Mouse (Mus musculus) retina, postnatal 7 days (tissue): ENCODE results near the gene Mllt1.

Experiments used
- DNase-seq: peaks from one replicate; pipeline ENCODE4 v3.0.0-alpha.2; 2012; ENCODE audit warnings: low read depth, low spot score

The Mllt1 gene

GRCm38 (mm10) chr17:56883612-56884011 is 51.6 kb downstream of the Mllt1 start:
- no peak for DNase-seq

DNA sequence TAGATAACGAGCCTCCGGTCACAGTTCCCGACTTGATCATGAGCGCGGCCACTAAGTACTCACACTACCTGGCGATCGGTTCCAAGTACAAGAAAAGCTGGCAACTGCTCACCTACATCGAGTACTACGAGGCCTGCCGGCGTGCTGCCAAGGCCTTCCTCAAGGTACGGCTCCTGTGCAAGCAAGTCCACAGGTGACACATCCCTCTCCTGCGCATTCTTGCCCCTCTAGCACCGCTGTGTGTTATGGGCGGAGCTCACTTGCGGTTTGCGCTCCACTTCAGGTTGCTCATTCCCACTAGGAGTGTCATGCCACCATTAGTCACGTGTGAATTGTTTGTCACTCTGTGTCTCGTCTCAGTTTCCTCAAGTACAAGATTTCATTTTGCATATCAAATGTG is 57.8 kb downstream of the Mllt1 start:
- DNase-seq = no peak

- DNase-seq = no peak
Observed at GRCm38 (mm10) chr17:56876981-56877380, 58.2 kb downstream of the Mllt1 start.

GRCm38 (mm10) chr17:56876465-56876864 is 58.8 kb downstream of the Mllt1 start:
- no peak for DNase-seq

DNA sequence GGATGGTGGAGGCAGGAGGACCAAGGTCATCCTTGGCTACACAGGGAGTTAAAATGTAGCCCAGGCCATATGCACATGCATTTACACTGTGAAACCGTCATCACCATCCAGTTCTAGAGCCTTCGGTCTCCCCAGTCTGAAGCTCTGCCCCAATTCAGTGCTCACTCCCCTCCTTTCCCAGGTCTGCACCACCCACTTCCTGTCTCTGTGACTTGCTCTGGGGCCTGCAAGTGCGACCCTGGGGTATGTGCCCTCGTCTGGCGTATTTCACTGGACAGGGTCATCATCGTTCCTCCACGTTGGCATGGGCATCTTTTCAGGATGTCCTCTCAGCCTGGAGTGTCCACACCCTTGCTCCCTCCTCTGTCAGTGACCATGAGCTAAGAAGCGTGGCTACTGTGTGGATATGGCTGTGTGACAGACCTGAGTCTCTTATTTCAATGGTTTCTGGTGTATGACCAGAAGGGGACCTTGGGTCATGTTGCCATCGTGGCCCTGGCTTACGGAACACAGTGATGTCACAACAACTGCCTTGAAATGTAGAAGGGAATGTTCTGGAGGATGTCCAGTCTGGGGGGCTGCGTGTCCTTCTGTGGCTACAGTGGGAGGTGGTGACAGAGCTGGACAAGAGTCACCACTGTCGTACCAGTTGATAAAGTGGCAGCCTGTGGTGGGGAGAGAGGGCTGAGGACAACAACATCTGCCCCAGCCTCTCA is 60.1 kb downstream of the Mllt1 start, which contains the start of gene 1700061G19Rik:
Gene 1700061G19Rik (plus strand): TSS at position 542 of the 716 bp plus-strand sequence.
- no peak for DNase-seq

DNA sequence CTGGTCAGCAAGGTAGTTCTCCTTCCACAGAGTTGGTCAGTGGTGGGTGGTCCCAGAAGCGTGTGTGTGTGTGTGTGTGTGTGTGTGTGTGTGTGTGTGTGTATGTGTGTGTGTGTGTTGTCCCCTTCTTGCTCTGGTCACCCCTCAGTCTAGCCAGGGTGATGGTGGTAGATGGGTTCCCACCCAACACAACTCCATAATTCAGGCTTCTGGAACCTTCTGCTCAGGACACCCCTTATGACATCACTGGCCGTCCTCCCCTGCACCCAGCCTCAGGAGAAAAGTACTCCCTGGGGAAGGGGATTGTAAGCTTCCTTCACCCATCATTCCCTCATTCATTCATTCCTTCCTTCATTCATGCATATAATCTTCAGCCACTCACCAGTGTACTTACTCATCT is 61.0 kb downstream of the Mllt1 start, which contains the start of gene Acsbg2:
Gene Acsbg2 (minus strand): TSS at position 211 of the 400 bp plus-strand sequence.
- no peak for DNase-seq

DNA sequence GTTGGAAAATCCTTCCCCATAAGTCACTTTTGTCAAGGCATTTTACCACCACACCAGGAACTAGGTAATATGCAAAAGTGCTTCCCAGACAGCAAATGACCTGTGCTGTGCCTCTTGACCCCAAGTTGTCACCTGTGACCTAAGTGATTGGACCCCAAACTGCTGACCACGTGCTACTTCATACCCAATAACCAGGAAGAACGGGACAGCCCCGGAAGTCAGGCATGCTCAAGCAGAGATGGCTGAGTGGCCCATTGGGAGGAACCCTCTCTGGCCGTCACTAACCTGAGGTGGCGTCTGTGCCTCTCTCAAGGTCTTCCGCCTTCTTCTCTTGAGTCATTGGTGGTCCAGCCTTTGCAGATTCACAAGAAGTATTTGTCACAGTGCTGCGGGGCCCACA is 62.7 kb downstream of the Mllt1 start:
- DNase-seq = no peak

DNA sequence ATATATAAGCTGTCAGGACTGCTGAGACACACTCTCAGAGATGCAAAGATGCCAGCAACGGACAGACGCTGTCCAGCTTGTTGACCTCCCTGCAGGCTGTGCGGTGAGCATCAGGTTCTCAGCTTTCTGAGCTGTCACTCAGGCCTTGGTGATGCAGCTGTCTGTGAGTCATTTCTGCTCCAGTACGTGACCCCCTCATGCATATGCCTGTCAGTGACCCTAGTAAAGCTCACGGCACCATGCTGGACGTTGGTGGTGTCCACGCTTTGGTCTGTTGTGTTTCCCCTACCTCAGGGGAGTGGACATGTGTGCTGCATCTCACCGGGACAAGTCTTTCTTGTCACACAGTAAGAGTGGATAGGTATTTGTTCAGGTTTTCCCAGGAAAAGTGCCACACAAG is 63.4 kb downstream of the Mllt1 start:
- DNase-seq = no peak

DNA sequence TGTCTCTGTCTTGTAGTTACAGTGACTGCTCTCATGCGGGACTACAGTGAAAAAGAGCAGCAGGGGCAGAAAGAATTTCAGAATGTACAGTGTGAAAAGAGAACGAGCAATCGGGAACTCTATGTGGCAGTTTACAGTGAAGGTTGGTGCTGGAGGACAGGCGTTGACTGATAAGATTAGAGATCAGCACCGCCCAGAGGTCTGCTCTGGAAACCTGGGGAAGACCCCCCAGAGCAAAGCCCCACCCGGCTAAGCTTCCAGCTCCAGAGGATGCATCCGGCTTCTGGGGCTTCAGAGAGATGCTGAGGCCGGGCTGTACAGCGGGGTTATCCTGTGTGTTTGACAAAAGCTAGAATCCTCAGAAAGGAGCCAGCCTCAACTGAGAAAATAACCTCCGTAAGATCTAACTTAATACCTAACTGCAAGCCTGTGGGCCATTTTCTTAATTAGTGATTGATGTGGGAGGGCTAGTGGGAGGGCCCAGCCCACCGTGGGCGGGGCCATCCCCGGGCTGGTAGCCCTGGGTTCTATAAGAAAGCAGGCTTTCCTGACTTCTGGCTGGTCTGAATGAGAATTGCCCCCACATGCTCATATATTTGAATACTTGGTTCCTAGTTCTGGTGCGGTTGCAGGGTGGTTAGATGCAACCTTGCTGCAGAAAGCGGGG is 64.8 kb downstream of the Mllt1 start:
- no peak for DNase-seq

- DNase-seq = no peak
Observed at GRCm38 (mm10) chr17:56869481-56869977, 65.7 kb downstream of the Mllt1 start.

DNA sequence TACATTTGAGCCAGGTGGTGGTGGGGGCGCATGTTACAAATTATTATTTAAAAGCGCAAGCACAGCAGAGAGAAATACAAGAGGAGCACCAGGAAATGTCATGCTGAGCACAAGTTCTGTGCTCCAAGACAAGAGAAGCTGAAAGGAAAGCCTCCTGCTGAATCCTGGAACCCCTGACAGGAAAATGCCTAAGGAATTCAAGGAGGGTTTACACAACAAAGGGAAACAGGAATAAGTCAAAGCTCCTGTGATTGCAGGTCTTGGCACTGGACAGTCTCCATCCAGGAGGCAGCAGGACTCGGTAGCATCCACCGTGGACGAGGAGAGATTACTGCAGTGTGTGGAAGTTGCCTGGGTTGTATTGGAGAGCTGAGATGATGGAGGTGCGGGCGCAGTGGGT is 69.1 kb downstream of the Mllt1 start:
- DNase-seq = no peak

DNA sequence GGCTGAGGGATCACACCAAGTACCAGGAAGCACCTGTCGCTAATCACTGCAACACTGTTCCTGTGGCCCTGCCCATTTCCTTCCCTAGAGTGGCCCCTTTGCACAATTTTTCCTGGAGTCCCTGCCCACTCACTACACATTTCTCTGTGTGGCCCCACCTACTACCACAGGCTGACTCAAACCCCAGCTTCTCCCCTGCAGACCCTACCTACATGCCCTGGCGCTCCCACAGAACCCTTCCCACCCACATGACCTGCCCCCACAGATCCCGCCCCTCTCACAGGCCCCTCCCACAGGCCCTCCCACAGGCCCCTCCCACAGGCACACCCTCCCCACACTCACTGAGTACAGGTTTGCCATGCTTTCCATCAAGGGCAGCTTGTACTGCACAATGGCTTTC is 74.0 kb downstream of the Mllt1 start:
- DNase-seq = no peak

- DNase-seq = no peak
Observed at GRCm38 (mm10) chr17:56858922-56859321, 76.3 kb downstream of the Mllt1 start.

- peak; percentile 46 for DNase-seq
Observed at GRCm38 (mm10) chr17:56858216-56858615, 77.0 kb downstream of the Mllt1 start.

- DNase-seq = no peak
Observed at GRCm38 (mm10) chr17:56855421-56855820, 79.8 kb downstream of the Mllt1 start.

- DNase-seq = no peak
Observed at GRCm38 (mm10) chr17:56851167-56851566, 84.0 kb downstream of the Mllt1 start.

DNA sequence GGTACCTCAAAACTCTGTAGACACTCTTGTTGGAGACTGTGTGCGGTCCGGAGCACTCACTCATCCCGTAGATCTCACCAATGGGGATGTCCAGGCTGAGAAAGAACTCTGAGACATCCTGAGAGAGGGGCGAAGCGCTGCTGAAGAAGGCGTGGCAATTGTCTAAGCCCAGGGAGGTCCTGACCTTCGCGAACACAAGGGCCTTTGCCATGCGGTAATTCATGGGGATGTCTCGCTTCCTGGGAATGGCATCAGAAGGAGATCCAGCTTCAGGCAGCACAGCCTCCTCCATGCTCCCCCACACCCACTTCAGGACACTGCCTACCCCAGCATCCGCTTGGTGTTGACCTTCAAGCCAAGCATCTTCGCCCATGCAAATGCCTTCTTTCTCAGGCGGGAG is 85.5 kb downstream of the Mllt1 start:
- DNase-seq = no peak

- no peak for DNase-seq
Observed at GRCm38 (mm10) chr17:56848785-56849184, 86.4 kb downstream of the Mllt1 start.

GRCm38 (mm10) chr17:56843678-56844077 is 91.5 kb downstream of the Mllt1 start:
- no peak for DNase-seq
